Mouse (Mus musculus): ENCODE results near the gene Fbxo36. TPM values are rescaled to one million over a fixed set of nuclear protein-coding genes. Genes with fewer than 3 reads are reported as not detected.

The Fbxo36 gene
- polyA plus RNA-seq, 1 experiment from 2014 or later: 17.9 TPM

- no peaks in the 10 kb centered on the region for H3K9me3 ChIP-seq (replicated peaks; ENCODE audit: low read length)
- DNase-seq (ENCODE audit: low spot score): no peak
- H3K4me3 ChIP-seq (replicated peaks; ENCODE audit: low read depth, low read length): no peak overlapping the region
- ATAC-seq (replicated peaks; ENCODE audit: low FRiP score, low read depth): no peak
- no peak for TF ChIP-seq CTCF (IDR thresholded peaks at IDR 0.05; ENCODE audit: low read depth)
- H3K4me1 ChIP-seq (replicated peaks; ENCODE audit: insufficient read depth, low read length): no peaks in the 10 kb centered on the region
- H3K4me2 ChIP-seq (ENCODE audit: low read length): no peak overlapping the region
- H3K27me3 ChIP-seq (ENCODE audit: insufficient read depth, low read length): no peaks in the 10 kb centered on the region
- H3K36me3 ChIP-seq (ENCODE audit: insufficient read depth, low read length): no peaks in the 10 kb centered on the region
- no peak overlapping the region for H3K9ac ChIP-seq (ENCODE audit: low read depth, low read length)
- no peak overlapping the region for H3K27ac ChIP-seq
These were observed 103.0 kb downstream of the Fbxo36 start for GRCm38 (mm10) chr1:84942666-84943065.

DNA sequence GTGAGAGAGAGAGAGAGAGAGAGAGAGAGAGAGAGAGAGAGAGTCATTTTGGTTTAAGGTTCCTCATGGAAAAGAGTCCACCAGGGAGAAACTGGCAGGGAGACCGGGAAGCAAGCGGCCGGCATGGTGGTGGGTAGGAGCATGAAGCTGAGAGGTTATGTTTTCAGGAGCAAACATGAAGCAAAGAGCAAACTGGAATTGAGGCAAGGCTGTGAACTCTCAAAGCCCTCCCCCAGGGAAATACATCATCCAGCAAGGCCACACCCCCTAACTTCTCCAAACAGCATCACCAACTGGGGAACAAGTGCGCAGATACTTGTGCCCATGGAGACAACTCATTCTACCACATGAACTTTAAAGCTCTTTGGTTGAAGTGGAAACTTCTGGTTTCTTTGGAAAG lies 103.9 kb downstream of the Fbxo36 start:
- Histone ChIP-seq H3K4me2 (ENCODE audit: low read length) (no peak overlapping the region), H3K9ac (ENCODE audit: low read depth, low read length) (no peak overlapping the region), H3K27ac (no peak overlapping the region), H3K4me3 (replicated peaks; ENCODE audit: low read depth, low read length) (no peak overlapping the region), H3K9me3 (replicated peaks; ENCODE audit: low read length) (no peaks in the 10 kb centered on the region), H3K36me3 (ENCODE audit: insufficient read depth, low read length) (no peaks in the 10 kb centered on the region), H3K27me3 (ENCODE audit: insufficient read depth, low read length) (no peaks in the 10 kb centered on the region), H3K4me1 (replicated peaks; ENCODE audit: insufficient read depth, low read length) (no peaks in the 10 kb centered on the region)
- DNase-seq (ENCODE audit: low spot score) (no peak), ATAC-seq (replicated peaks; ENCODE audit: low FRiP score, low read depth) (no peak)
- WGBS: 96% methylated on average over 4 of the region's 4 CpGs
- TF ChIP-seq CTCF (IDR thresholded peaks at IDR 0.05; ENCODE audit: low read depth): no peak

DNA sequence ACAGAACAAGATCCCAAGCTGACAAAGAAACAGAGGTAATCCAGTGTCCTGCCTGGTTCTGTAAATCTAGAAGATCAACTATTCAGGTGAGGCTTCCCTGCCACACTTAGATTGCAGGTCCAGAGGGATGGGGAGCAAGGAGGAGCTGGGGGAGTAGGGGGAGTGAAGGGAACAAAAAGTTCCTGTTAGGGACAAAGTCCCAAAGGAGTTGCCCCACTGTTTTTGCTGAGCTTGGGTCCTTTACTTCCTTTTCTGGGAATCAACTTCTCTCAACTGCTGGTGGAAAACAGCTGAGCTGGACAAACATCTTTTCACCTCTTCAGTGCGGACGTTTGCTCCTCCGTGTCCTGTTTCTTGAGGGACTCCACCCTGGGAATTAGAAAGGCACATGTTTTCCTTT lies 106.3 kb downstream of the Fbxo36 start:
- DNase-seq (ENCODE audit: low spot score): no peak

GRCm38 (mm10) chr1:84947390-84947789 lies 107.7 kb downstream of the Fbxo36 start:
- no peaks in the 10 kb centered on the region for H3K9me3 ChIP-seq (replicated peaks; ENCODE audit: low read length)
- no peak overlapping the region for H3K4me3 ChIP-seq (replicated peaks; ENCODE audit: low read depth, low read length)
- no peak overlapping the region for H3K4me2 ChIP-seq (ENCODE audit: low read length)
- H3K27me3 ChIP-seq (ENCODE audit: insufficient read depth, low read length): no peaks in the 10 kb centered on the region
- no peak overlapping the region for H3K9ac ChIP-seq (ENCODE audit: low read depth, low read length)
- no peaks in the 10 kb centered on the region for H3K4me1 ChIP-seq (replicated peaks; ENCODE audit: insufficient read depth, low read length)
- no peaks in the 10 kb centered on the region for H3K36me3 ChIP-seq (ENCODE audit: insufficient read depth, low read length)
- DNase-seq (ENCODE audit: low spot score): no peak
- H3K27ac ChIP-seq: no peak overlapping the region
- WGBS: 73% methylated on average over 2 of the region's 2 CpGs
- peak; percentile 89 for ATAC-seq (replicated peaks; ENCODE audit: low FRiP score, low read depth)
- TF ChIP-seq CTCF (IDR thresholded peaks at IDR 0.05; ENCODE audit: low read depth): no peak

More for the DNA sequence above, 106.3 kb downstream of the Fbxo36 start:
- H3K36me3 ChIP-seq (ENCODE audit: insufficient read depth, low read length): no peaks in the 10 kb centered on the region
- 52% methylated on average over 3 of the region's 3 CpGs for WGBS
- H3K27me3 ChIP-seq (ENCODE audit: insufficient read depth, low read length): no peaks in the 10 kb centered on the region
- H3K9ac ChIP-seq (ENCODE audit: low read depth, low read length): no peak overlapping the region
- no peak overlapping the region for H3K4me3 ChIP-seq (replicated peaks; ENCODE audit: low read depth, low read length)
- no peaks in the 10 kb centered on the region for H3K4me1 ChIP-seq (replicated peaks; ENCODE audit: insufficient read depth, low read length)
- no peak for ATAC-seq (replicated peaks; ENCODE audit: low FRiP score, low read depth)
- no peak for TF ChIP-seq CTCF (IDR thresholded peaks at IDR 0.05; ENCODE audit: low read depth)
- H3K27ac ChIP-seq: no peak overlapping the region
- H3K9me3 ChIP-seq (replicated peaks; ENCODE audit: low read length): no peaks in the 10 kb centered on the region
- H3K4me2 ChIP-seq (ENCODE audit: low read length): no peak overlapping the region

Other genes starting within 250 kb of the Fbxo36 start
- 0.62 and 0.68 TPM in 2 replicates for gene Dner, start 143.6 kb upstream of the Fbxo36 start, polyA plus RNA-seq (2015; fragmentation: Nextera tagmentation; extraction: Ambion mirVana)
- 36.8 and 36.9 TPM in 2 replicates for gene Trip12, start 675 bp downstream of the Fbxo36 start, polyA plus RNA-seq (2015; fragmentation: Nextera tagmentation; extraction: Ambion mirVana)
- gene Slc16a14, start 95.3 kb downstream of the Fbxo36 start, polyA plus RNA-seq (2015; fragmentation: Nextera tagmentation; extraction: Ambion mirVana): 0.33 and 0.45 TPM in 2 replicates